Mouse (Mus musculus) CH12.LX (cell line): ENCODE results near the gene Wbp2. TPM values are rescaled to one million over a fixed set of nuclear protein-coding genes. Genes with fewer than 3 reads are reported as not detected.

Source experiments
- DNase-seq: peaks from one replicate; pipeline ENCODE4 v3.0.0-alpha.2; 2013; ENCODE audit errors: extremely low read depth
- H3K27ac ChIP-seq: 2 replicates; pipeline ENCODE4 v1.5.1; 2012; ENCODE audit warnings: low read depth, mild to moderate bottlenecking, control low read depth, moderate library complexity; ENCODE audit not compliant: insufficient read depth
- H3K27me3 ChIP-seq: replicated peaks from 2 replicates; pipeline ENCODE3; 2012; ENCODE audit warnings: inconsistent platforms
- H3K36me3 ChIP-seq, 2 experiments: replicated peaks in 1 of 2; 2 replicates each; pipeline versions ENCODE3 to v1.6.1; 2012; ENCODE audit warnings: inconsistent platforms in 1 of 2, low read length in 1 of 2, mild to moderate bottlenecking in 1 of 2, mixed read lengths in 1 of 2, moderate library complexity in 1 of 2; ENCODE audit not compliant: control insufficient read depth in 1 of 2, insufficient read depth in 1 of 2
- H3K4me1 ChIP-seq, 2 experiments: 2 replicates each; pipeline ENCODE4 v1.6.1; 2012; ENCODE audit warnings: inconsistent platforms in 1 of 2, moderate library complexity in 1 of 2; ENCODE audit not compliant: insufficient read depth in 2 of 2, control insufficient read depth in 1 of 2
- H3K4me2 ChIP-seq: 2 replicates; pipeline ENCODE4 v1.6.1; 2012; ENCODE audit warnings: low read depth, mild to moderate bottlenecking, control low read depth; ENCODE audit not compliant: poor library complexity, insufficient read depth, severe bottlenecking
- H3K4me3 ChIP-seq, 3 experiments: fragments of 150-350 bp in 1 of 3; sonication (generic) in 1 of 3; replicated peaks in 1 of 3; 2 replicates each; pipeline versions ENCODE3 to v1.5.1; 2011 to 2012; ENCODE audit warnings: low read depth in 2 of 3, low read length in 2 of 3, mild to moderate bottlenecking in 2 of 3, moderate library complexity in 2 of 3, control low read depth in 1 of 3, improper control_type of control experiment in 1 of 3, inconsistent platforms in 1 of 3, mixed read lengths in 1 of 3; ENCODE audit not compliant: poor library complexity in 1 of 3
- H3K79me2 ChIP-seq: replicated peaks from 2 replicates; pipeline ENCODE4 v1.6.1; 2012; ENCODE audit warnings: mild to moderate bottlenecking, moderate library complexity; ENCODE audit not compliant: control insufficient read depth, poor library complexity, insufficient read depth, severe bottlenecking; ENCODE audit errors: extremely low read depth
- H3K9ac ChIP-seq: 2 replicates; pipeline ENCODE4 v1.6.1; 2012; ENCODE audit warnings: low read depth, mild to moderate bottlenecking, control low read depth, moderate library complexity; ENCODE audit not compliant: insufficient read depth
- H3K9me3 ChIP-seq: replicated peaks from 2 replicates; pipeline ENCODE3; 2012; ENCODE audit warnings: low read length, inconsistent platforms, mixed read lengths
- CHD1 ChIP-seq: IDR thresholded peaks from 2 replicates; pipeline ENCODE4 v1.6.1; 2012; ENCODE audit warnings: low read depth, low read length, improper control_type of control experiment, inconsistent platforms
- CHD2 ChIP-seq: IDR thresholded peaks from 2 replicates; pipeline ENCODE4 v1.6.1; 2011; ENCODE audit warnings: low read length, improper control_type of control experiment
- CTCF ChIP-seq, 2 experiments: IDR thresholded peaks in 1 of 2; conservative IDR thresholded peaks in 1 of 2; 2 replicates each; pipeline ENCODE4 v1.5.1; 2011 to 2012; ENCODE audit warnings: low read depth in 2 of 2, low read length in 2 of 2, improper control_type of control experiment in 1 of 2, inconsistent platforms in 1 of 2, mild to moderate bottlenecking in 1 of 2, moderate library complexity in 1 of 2
- E2F4 ChIP-seq: IDR thresholded peaks from 2 replicates; pipeline ENCODE4 v1.6.1; 2011; ENCODE audit warnings: low read depth, low read length, improper control_type of control experiment; ENCODE audit not compliant: insufficient replicate concordance
- ELF1 ChIP-seq: IDR thresholded peaks from 2 replicates; pipeline ENCODE4 v1.6.1; 2014; ENCODE audit warnings: low read depth, mild to moderate bottlenecking, inconsistent platforms, low read length, improper control_type of control experiment
- EP300 ChIP-seq: IDR thresholded peaks from 2 replicates; pipeline ENCODE4 v1.6.1; 2011; ENCODE audit warnings: low read length, improper control_type of control experiment
- ETS1 ChIP-seq: conservative IDR thresholded peaks from 2 replicates; pipeline ENCODE4 v1.6.1; 2012; ENCODE audit warnings: low read depth, mild to moderate bottlenecking, inconsistent platforms, low read length, improper control_type of control experiment, moderate library complexity
- GABPA ChIP-seq: IDR thresholded peaks from 2 replicates; pipeline ENCODE4 v1.6.1; 2012; ENCODE audit warnings: low read depth, low read length, improper control_type of control experiment, inconsistent platforms; ENCODE audit not compliant: insufficient replicate concordance
- HCFC1 ChIP-seq: IDR thresholded peaks from 2 replicates; pipeline ENCODE4 v1.6.1; 2012; ENCODE audit warnings: low read depth, mild to moderate bottlenecking, inconsistent platforms, low read length, improper control_type of control experiment
- IRF4 ChIP-seq: IDR thresholded peaks from 2 replicates; pipeline ENCODE4 v1.6.1; 2014; ENCODE audit warnings: low read depth, mild to moderate bottlenecking, inconsistent platforms, low read length, improper control_type of control experiment
- JUN ChIP-seq: IDR thresholded peaks from 2 replicates; pipeline ENCODE4 v1.6.1; 2011; ENCODE audit warnings: low read depth, mild to moderate bottlenecking, low read length, improper control_type of control experiment, moderate library complexity; ENCODE audit not compliant: insufficient read depth
- JUND ChIP-seq: conservative IDR thresholded peaks from 2 replicates; pipeline ENCODE4 v1.6.1; 2011; ENCODE audit warnings: low read depth, low read length, improper control_type of control experiment
- KAT2A ChIP-seq: IDR thresholded peaks from 2 replicates; pipeline ENCODE4 v1.6.1; 2012; ENCODE audit warnings: low read length, improper control_type of control experiment, inconsistent platforms; ENCODE audit not compliant: insufficient replicate concordance
- MAFK ChIP-seq: IDR thresholded peaks from 2 replicates; pipeline ENCODE4 v1.6.1; 2011; ENCODE audit warnings: low read length, improper control_type of control experiment; ENCODE audit not compliant: insufficient replicate concordance
- MAX ChIP-seq: IDR thresholded peaks from 2 replicates; pipeline ENCODE4 v1.6.1; 2011; ENCODE audit warnings: low read length, improper control_type of control experiment
- MAZ ChIP-seq: IDR thresholded peaks from 2 replicates; pipeline ENCODE4 v1.6.1; 2012; ENCODE audit warnings: low read depth, mild to moderate bottlenecking, inconsistent platforms, low read length, improper control_type of control experiment, moderate library complexity
- MEF2A ChIP-seq: IDR thresholded peaks from 2 replicates; pipeline ENCODE4 v1.6.1; 2014; ENCODE audit warnings: low read depth, mild to moderate bottlenecking, inconsistent platforms, low read length, improper control_type of control experiment, borderline replicate concordance
- MXI1 ChIP-seq: IDR thresholded peaks from 2 replicates; pipeline ENCODE4 v1.6.1; 2011; ENCODE audit warnings: mild to moderate bottlenecking, low read depth, low read length, improper control_type of control experiment
- MYC ChIP-seq: IDR thresholded peaks from 2 replicates; pipeline ENCODE4 v1.6.1; 2011; ENCODE audit warnings: low read depth, mild to moderate bottlenecking, improper control_type of control experiment, low read length
- NELFE ChIP-seq: IDR thresholded peaks from 2 replicates; pipeline ENCODE4 v1.6.1; 2011; ENCODE audit warnings: low read depth, low read length, improper control_type of control experiment
- NRF1 ChIP-seq: IDR thresholded peaks from 2 replicates; pipeline ENCODE4 v1.6.1; 2014; ENCODE audit warnings: low read depth, mild to moderate bottlenecking, inconsistent platforms, low read length, improper control_type of control experiment, moderate library complexity
- PAX5 ChIP-seq: IDR thresholded peaks from 2 replicates; pipeline ENCODE4 v1.6.1; 2012; ENCODE audit warnings: low read length, inconsistent platforms, mixed read lengths
- POLR2A ChIP-seq: IDR thresholded peaks from 2 replicates; pipeline ENCODE4 v1.6.1; 2011; ENCODE audit warnings: low read depth, mild to moderate bottlenecking, improper control_type of control experiment, low read length
- POLR2AphosphoS2 ChIP-seq: IDR thresholded peaks from 2 replicates; pipeline ENCODE4 v1.6.1; 2011; ENCODE audit warnings: low read depth, low read length, improper control_type of control experiment
- RAD21 ChIP-seq: IDR thresholded peaks from 2 replicates; pipeline ENCODE4 v1.6.1; 2011; ENCODE audit warnings: low read depth, mild to moderate bottlenecking, low read length, improper control_type of control experiment, moderate library complexity
- RCOR1 ChIP-seq: conservative IDR thresholded peaks from 2 replicates; pipeline ENCODE4 v1.6.1; 2012; ENCODE audit warnings: low read depth, mild to moderate bottlenecking, inconsistent platforms, low read length, improper control_type of control experiment
- SIN3A ChIP-seq: IDR thresholded peaks from 2 replicates; pipeline ENCODE4 v1.6.1; 2012; ENCODE audit warnings: low read length, improper control_type of control experiment, inconsistent platforms
- SMC3 ChIP-seq: IDR thresholded peaks from 2 replicates; pipeline ENCODE4 v1.6.1; 2011; ENCODE audit warnings: low read depth, low read length, improper control_type of control experiment
- TBP ChIP-seq: conservative IDR thresholded peaks from 2 replicates; pipeline ENCODE4 v1.6.1; 2011; ENCODE audit warnings: low read depth, low read length, improper control_type of control experiment
- TCF12 ChIP-seq: IDR thresholded peaks from 2 replicates; pipeline ENCODE4 v1.6.1; 2014; ENCODE audit warnings: low read depth, mild to moderate bottlenecking, inconsistent platforms, low read length, improper control_type of control experiment
- UBTF ChIP-seq: IDR thresholded peaks from 2 replicates; pipeline ENCODE4 v1.6.1; 2012; ENCODE audit warnings: low read depth, mild to moderate bottlenecking, inconsistent platforms, low read length, improper control_type of control experiment, moderate library complexity
- USF1 ChIP-seq: IDR thresholded peaks from 2 replicates; pipeline ENCODE4 v1.6.1; 2014; ENCODE audit warnings: low read depth, mild to moderate bottlenecking, inconsistent platforms, low read length, improper control_type of control experiment
- USF2 ChIP-seq: conservative IDR thresholded peaks from 2 replicates; pipeline ENCODE4 v1.6.1; 2011; ENCODE audit warnings: low read depth, low read length, improper control_type of control experiment
- ZC3H11A ChIP-seq: IDR thresholded peaks from 2 replicates; pipeline ENCODE4 v1.6.1; 2012; ENCODE audit warnings: low read depth, mild to moderate bottlenecking, inconsistent platforms, low read length, improper control_type of control experiment
- ZKSCAN1 ChIP-seq: IDR thresholded peaks from 2 replicates; pipeline ENCODE4 v1.6.1; 2012; ENCODE audit warnings: low read depth, inconsistent platforms, low read length, improper control_type of control experiment, borderline replicate concordance
- ZMIZ1 ChIP-seq: IDR thresholded peaks from 2 replicates; pipeline ENCODE4 v1.6.1; 2012; ENCODE audit warnings: low read depth, mild to moderate bottlenecking, inconsistent platforms, low read length, improper control_type of control experiment
- ZNF384 ChIP-seq: IDR thresholded peaks from 2 replicates; pipeline ENCODE4 v1.6.1; 2012; ENCODE audit warnings: low read depth, low read length, improper control_type of control experiment, inconsistent platforms
- dilution Hi-C: fragments of 300-500 bp; cut with MboI; formaldehyde crosslinking; loops from 2 replicates; pipeline ENCODE4 v1.14.3; 2020; ENCODE audit warnings: low sequenced_read_pairs; ENCODE audit not compliant: extremely low pct_unique_long_range_greater_than_20kb, extremely low pct_ligation_motif_present
- in situ Hi-C: fragments of 300-500 bp; cut with MboI; formaldehyde crosslinking; loops from 3 replicates; pipeline ENCODE4 v1.14.3; 2019; ENCODE audit warnings: low sequenced_read_pairs, low pct_ligation_motif_present, low pct_unique_long_range_greater_than_20kb, mixed read lengths
- polyA plus RNA-seq: library from polyadenylated mRNA; unstranded; fragments of >175 nt; gene quantifications from 2 replicates; pipeline ENCODE4 v1.2.1, GENCODE M21; 2012; ENCODE audit warnings: low read depth; ENCODE audit not compliant: insufficient read length
- total RNA-seq, 2 experiments: library from RNA; depleted of rRNA; stranded (reverse); fragments of 300-350 nt in 1 of 2; fragments of >200 nt in 1 of 2; gene quantifications; 2 replicates each; pipeline ENCODE4 v1.2.3; 2012 to 2014

Wbp2 gene
- total RNA-seq (2012; rRNA removed) (27.1 and 30.7 TPM in 2 replicates), total RNA-seq (2014; rRNA removed) (14.0 and 15.2 TPM in 2 replicates), polyA plus RNA-seq (70.8 and 97.1 TPM in 2 replicates)

DNA sequence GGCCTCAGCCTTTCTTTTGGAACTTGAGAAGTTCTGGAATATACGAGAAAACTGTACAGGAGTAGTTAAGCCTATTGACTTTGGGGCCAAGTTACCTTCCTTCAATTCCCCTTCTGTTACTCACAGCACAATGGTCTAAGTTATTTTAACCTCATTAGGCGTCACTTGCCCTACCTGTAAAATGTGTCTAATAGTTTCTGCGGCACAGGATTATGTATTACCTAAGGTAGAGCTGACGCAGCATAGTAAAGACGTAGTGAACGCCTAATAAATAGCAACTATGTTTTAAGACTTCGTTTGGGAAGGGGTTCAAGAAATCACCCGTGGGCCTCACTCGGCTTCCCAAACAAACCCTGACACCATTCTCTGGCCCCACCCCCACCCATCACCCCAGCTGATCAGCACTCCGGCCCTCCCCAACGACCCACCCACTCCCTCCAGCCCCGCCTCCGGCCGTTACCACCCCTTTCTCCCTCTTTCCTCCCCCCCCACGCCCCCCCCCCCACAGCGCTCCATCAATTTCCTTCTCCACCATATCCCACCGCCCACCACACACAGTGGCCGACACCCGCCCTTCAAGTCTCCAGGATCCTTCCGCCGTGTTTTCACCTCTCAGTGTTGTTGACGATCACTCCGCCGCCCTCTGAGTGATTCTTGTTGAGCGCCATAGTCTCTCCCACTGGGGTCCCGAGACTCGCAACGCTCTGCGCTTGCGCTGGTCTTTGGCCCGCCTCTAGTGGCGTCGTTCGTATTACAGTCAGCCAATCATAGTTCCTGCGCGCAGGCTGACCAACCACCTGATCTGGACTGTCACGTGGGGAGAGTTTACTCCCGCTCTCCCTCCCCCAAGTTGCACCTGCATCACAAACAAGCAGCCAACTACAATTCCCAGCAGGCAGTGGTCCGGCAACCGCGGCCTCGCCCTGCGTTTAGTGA lies at the start of gene Wbp2:
Wbp2 (minus strand) TSS at position 738 of the 936 bp plus-strand sequence.
- peak; percentile 100 for DNase-seq
- Histone ChIP-seq H3K9me3 (no peaks in the 10 kb centered on the region), H3K79me2 (peaks cover 16% of the 10 kb centered on the region), H3K27ac (peak within 1 kb of the TSS; percentile 46), H3K4me1 (peaks cover 3 to 35% of the 10 kb centered on the region in 2 experiments), H3K36me3 (peaks cover 23 to 40% of the 10 kb centered on the region in 2 experiments), H3K4me3 (peak within 1 kb of the TSS; percentile 63 to 96 (median 63)), H3K27me3 (no peaks in the 10 kb centered on the region), H3K4me2 (peak within 1 kb of the TSS; percentile 94), H3K9ac (peak within 1 kb of the TSS; percentile 58)
- in situ Hi-C loops, result loop anchor here (5.0 kb wide), 1 partner anchor 46 kb away; the partner anchor contains the start of gene Trim65
- dilution Hi-C loops, result no loop called here
- TF ChIP-seq ZKSCAN1 (no peak), CHD2 (peak; percentile 79), RCOR1 (0 out of 2 replicates have a peak, but pooled peaks have one; percentile 69), SIN3A (peak; percentile 93; the same call in 1 of the 2 replicates), RAD21 (no peak), MYC (peak; percentile 90), KAT2A (peak; percentile 99), POLR2A (peak; percentile 80), ZC3H11A (no peak), MXI1 (peak; percentile 69), ETS1 (peak; percentile 70), SMC3 (no peak), JUN (no peak), MAX (peak; percentile 98), CTCF (conservative IDR thresholded peaks at IDR 0.05 in 1 of 2, IDR thresholded peaks at IDR 0.05 in 1 of 2; ENCODE audit: low read depth in 2 of 2, low read length in 2 of 2) (no peak), MEF2A (no peak; the same call in 1 of the 2 replicates), MAZ (peak; percentile 99), IRF4 (peak; percentile 53), E2F4 (0 out of 2 replicates have a peak, but pooled peaks have one; percentile 66), USF1 (peak; percentile 98), JUND (no peak), HCFC1 (peak; percentile 93; the same call in 1 of the 2 replicates), NRF1 (peak; percentile 100), CHD1 (peak; percentile 88; the same call in 1 of the 2 replicates), ZMIZ1 (peak; percentile 74), ELF1 (peak; percentile 77), TBP (peak; percentile 76), EP300 (no peak), NELFE (peak; percentile 90), UBTF (no peak), TCF12 (peak; percentile 73), GABPA (peak; percentile 95; the same call in 1 of the 2 replicates), MAFK (peak; percentile 41; the same call in 1 of the 2 replicates), ZNF384 (peak; percentile 10; the same call in 1 of the 2 replicates), PAX5 (no peak), USF2 (peak; percentile 99), POLR2AphosphoS2 (peak; percentile 67; the same call in 1 of the 2 replicates)
